Mouse (Mus musculus): ENCODE data around the gene Phox2a. TPM values are rescaled to one million over a fixed set of nuclear protein-coding genes. Genes with fewer than 3 reads are reported as not detected.
A peak's percentile ranks its signal among the peaks of the same experiment; 100 is the strongest.

Gene Phox2a
- polyA plus RNA-seq, 1 experiment from 2014 or later: 0.67 TPM

DNA sequence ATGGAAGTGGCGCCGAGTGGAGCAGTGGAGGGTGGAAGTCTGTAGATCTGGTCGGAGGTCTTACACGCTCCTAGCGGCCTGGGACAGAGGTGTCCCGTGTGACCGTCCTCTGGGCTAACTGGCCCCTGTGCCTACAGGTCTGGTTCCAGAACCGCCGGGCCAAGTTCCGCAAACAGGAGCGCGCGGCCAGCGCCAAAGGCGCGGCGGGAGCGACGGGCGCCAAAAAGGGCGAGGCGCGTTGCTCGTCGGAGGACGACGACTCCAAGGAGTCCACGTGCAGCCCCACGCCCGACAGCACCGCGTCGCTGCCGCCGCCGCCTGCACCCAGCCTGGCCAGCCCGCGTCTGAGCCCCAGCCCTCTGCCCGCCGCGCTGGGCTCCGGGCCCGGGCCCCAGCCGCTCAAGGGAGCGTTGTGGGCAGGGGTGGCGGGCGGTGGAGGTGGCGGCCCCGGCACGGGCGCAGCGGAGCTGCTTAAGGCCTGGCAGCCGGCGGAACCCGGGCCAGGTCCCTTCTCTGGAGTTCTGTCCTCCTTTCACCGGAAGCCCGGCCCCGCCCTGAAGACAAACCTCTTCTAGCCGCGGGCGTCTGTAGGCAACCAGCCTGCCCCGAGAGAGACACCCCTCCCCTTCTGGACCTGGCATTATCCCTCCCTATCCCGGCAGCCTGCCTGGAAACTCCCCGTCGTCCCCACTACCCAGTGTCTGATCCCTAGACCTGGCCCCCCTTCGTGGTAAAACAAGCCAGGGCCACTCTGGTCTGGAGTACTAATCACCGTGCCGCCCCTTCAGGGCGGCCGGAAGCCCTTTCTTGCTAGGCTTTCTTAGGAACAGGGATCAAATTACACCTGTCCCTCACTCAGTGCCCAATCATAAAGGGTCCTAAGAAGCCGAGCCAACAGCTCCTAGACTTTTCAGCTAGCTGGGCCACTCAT, 3.7 kb downstream of the Phox2a start:
- Histone ChIP-seq H3K4me2 (peak overlapping the region; percentile 84), H3K4me3 (ENCODE audit: low read depth, low read length) (peak overlapping the region; percentile 45), H3K9me3 (ENCODE audit: low read depth, low read length) (no peaks in the 10 kb centered on the region), H3K36me3 (ENCODE audit: insufficient read depth) (peaks cover 42% of the 10 kb centered on the region), H3K4me1 (ENCODE audit: insufficient read depth) (no peaks in the 10 kb centered on the region), H3K9ac (peak overlapping the region; percentile 65), H3K27ac (ENCODE audit: low read depth) (peak overlapping the region; percentile 84), H3K27me3 (ENCODE audit: insufficient read depth, low read length) (peaks cover 54% of the 10 kb centered on the region)
- ATAC-seq (ENCODE audit: insufficient read depth) (peak; percentile 84), DNase-seq (peak; percentile 80)
- under 1% methylated on average over 68 of the region's 71 CpGs for WGBS
- no peak for TF ChIP-seq CTCF (IDR thresholded peaks at IDR 0.05; ENCODE audit: low read depth)

DNA sequence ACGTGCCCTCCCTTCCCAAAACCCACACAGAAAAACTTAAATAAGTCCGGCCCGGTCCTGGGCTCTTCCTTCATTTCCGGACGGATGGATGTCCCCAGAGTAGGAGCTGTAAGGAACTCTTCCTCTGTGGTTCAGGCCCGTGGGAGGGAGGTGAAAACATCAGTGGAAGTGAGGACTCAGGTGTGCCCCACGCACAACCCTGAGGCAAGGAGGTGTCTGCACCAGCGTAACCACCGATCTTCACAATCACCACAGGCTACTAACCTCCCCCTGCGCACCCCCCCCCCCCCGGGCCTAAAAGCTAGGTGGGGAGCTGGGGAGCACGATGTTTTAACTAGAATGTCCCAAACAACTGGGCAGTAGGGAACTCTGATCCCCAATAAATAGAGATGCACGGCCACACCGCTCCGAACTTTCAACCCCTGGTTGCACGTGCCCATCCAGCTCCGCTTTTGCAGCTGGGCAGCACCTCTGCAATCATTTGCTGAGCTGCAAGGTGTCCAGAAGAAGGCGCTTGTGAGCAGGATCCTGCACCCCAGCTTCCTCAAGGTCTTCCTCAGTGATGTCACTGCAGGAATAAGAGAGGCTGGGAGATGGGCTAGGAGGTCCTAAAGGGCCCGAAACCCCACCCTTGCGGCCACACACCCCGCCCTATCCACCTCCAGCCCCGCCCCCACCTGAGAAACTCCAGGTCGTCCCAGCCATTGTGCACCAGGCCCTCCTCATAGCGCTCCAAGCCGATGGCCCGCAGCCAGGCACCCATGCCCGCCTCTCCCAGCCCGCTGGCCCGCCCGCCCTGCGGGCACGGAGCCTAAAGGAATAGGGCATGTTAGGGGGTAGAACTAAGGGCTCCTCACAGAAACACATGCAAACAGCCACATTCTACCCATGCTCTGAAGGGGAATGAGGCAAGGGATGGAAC, 5.0 kb downstream of the Phox2a start:
- ATAC-seq (ENCODE audit: insufficient read depth) (peak; percentile 9; the same call in 1 of the 2 replicates), DNase-seq (peak; percentile 58)
- peak overlapping the region; percentile 84; the same call in 1 of the 2 replicates for H3K4me2 ChIP-seq
- WGBS: 36% methylated on average over 32 of the region's 32 CpGs
- H3K4me1 ChIP-seq (ENCODE audit: insufficient read depth): no peaks in the 10 kb centered on the region
- no peak overlapping the region for H3K9ac ChIP-seq
- no peak overlapping the region for H3K4me3 ChIP-seq (ENCODE audit: low read depth, low read length)
- H3K9me3 ChIP-seq (ENCODE audit: low read depth, low read length): no peaks in the 10 kb centered on the region
- TF ChIP-seq CTCF (IDR thresholded peaks at IDR 0.05; ENCODE audit: low read depth): peak; percentile 54
- H3K36me3 ChIP-seq (ENCODE audit: insufficient read depth): peaks cover 54% of the 10 kb centered on the region
- H3K27me3 ChIP-seq (ENCODE audit: insufficient read depth, low read length): peaks cover 41% of the 10 kb centered on the region
- H3K27ac ChIP-seq (ENCODE audit: low read depth): no peak overlapping the region

DNA sequence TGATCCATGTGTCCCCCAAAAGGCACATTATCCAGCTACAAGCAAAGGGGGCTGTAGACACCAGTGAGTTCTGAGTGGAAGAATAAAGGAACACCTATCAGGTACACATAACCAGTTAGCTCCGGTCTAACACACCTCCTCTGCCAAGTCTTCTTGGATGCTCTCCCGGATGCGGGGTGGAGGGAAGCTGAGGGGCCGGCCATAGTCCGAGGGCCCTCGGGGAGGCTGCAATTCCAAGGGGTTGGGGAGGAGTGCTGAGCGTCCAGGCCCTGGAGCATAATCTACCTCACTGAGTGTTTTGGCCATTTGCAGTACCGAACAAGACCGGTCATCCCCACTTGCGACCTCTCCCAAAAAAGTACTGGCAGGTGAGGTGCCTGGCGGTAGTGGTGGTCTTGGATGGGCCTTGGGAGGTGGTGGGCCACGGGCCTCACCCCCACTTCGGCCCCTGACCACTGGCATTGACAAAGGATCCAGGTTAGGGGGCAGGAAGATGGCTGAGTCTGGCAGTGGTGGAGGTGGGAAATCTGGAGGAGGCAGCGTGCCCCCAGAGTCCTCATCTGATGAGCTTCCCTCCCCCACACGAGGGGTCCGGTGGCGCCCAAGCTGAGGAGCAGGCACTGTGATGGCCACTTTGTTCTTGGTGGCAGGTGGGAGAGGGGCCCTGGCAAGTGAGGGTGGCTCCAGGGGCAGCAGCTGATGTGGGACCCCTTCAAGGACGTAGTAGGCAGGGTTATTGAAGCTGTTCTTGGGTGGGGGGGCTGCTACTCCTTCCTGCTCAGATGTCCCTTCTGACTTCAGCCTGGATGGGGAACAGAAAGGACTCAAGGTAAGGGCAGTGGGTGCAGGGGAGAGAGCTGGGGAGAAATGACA, 5.9 kb downstream of the Phox2a start:
- WGBS: 79% methylated on average over 18 of the region's 18 CpGs
- H3K27me3 ChIP-seq (ENCODE audit: insufficient read depth, low read length): peaks cover 32% of the 10 kb centered on the region
- no peak overlapping the region for H3K27ac ChIP-seq (ENCODE audit: low read depth)
- H3K9ac ChIP-seq: no peak overlapping the region
- H3K4me1 ChIP-seq (ENCODE audit: insufficient read depth): no peaks in the 10 kb centered on the region
- no peak for ATAC-seq (ENCODE audit: insufficient read depth)
- TF ChIP-seq CTCF (IDR thresholded peaks at IDR 0.05; ENCODE audit: low read depth): no peak
- H3K4me2 ChIP-seq: no peak overlapping the region
- no peaks in the 10 kb centered on the region for H3K9me3 ChIP-seq (ENCODE audit: low read depth, low read length)
- DNase-seq: no peak
- H3K4me3 ChIP-seq (ENCODE audit: low read depth, low read length): no peak overlapping the region
- peaks cover 63% of the 10 kb centered on the region for H3K36me3 ChIP-seq (ENCODE audit: insufficient read depth)

DNA sequence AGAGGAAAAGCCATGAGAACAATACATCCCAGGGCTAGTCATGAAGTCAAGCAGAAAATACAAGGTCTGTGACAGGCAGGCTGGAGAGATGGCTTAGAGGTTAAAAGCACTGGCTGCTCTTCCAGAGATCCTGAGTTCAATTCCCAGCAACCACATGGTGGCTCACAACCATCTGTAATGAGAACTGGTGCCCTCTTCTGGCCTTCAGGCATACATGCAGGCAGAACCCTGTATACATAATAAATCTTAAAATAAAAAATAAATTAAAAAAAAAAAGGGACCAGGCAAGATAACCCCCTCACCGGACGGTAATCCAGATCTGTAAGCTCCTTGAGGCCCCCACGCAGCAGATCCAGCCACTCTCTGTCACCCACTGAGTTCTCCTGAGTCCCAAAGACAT, 12.3 kb downstream of the Phox2a start:
- Histone ChIP-seq H3K4me1 (ENCODE audit: insufficient read depth) (peaks cover 6% of the 10 kb centered on the region; the same call in 1 of the 2 replicates), H3K9me3 (ENCODE audit: low read depth, low read length) (no peaks in the 10 kb centered on the region), H3K9ac (no peak overlapping the region), H3K36me3 (ENCODE audit: insufficient read depth) (peaks cover 90% of the 10 kb centered on the region), H3K4me3 (ENCODE audit: low read depth, low read length) (no peak overlapping the region), H3K27me3 (ENCODE audit: insufficient read depth, low read length) (no peaks in the 10 kb centered on the region), H3K27ac (ENCODE audit: low read depth) (no peak overlapping the region), H3K4me2 (no peak overlapping the region)
- ATAC-seq (ENCODE audit: insufficient read depth): no peak
- WGBS: 89% methylated on average over 3 of the region's 3 CpGs
- peak; percentile 41 for TF ChIP-seq CTCF (IDR thresholded peaks at IDR 0.05; ENCODE audit: low read depth)
- DNase-seq: no peak

DNA sequence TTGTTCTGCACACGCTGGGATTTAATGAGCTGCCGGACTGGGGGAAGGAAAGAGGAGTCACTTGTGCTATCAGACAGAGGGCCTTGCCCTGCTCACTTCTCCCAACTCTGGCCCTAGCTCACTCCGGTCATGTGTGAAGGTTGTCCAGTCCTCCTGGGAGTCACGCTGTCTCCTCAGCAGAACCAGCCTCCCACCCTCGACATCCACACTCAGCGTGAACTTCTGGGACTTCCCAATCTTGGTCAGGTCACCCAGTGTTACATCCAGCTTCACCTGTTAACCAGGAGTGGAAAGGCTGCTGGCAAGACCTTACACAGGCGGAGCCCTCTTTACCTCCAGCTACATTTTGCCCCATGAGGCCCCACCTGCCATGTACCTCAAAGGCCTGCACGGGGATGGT, 13.3 kb downstream of the Phox2a start:
- no peak for DNase-seq
- 96% methylated on average over 8 of the region's 8 CpGs for WGBS
- Histone ChIP-seq H3K27ac (ENCODE audit: low read depth) (no peak overlapping the region), H3K27me3 (ENCODE audit: insufficient read depth, low read length) (no peaks in the 10 kb centered on the region), H3K9me3 (ENCODE audit: low read depth, low read length) (no peaks in the 10 kb centered on the region), H3K9ac (no peak overlapping the region), H3K36me3 (ENCODE audit: insufficient read depth) (peaks cover 80% of the 10 kb centered on the region), H3K4me2 (no peak overlapping the region), H3K4me3 (ENCODE audit: low read depth, low read length) (no peak overlapping the region), H3K4me1 (ENCODE audit: insufficient read depth) (peaks cover 10% of the 10 kb centered on the region; the same call in 1 of the 2 replicates)
- ATAC-seq (ENCODE audit: insufficient read depth): no peak
- no peak for TF ChIP-seq CTCF (IDR thresholded peaks at IDR 0.05; ENCODE audit: low read depth)

DNA sequence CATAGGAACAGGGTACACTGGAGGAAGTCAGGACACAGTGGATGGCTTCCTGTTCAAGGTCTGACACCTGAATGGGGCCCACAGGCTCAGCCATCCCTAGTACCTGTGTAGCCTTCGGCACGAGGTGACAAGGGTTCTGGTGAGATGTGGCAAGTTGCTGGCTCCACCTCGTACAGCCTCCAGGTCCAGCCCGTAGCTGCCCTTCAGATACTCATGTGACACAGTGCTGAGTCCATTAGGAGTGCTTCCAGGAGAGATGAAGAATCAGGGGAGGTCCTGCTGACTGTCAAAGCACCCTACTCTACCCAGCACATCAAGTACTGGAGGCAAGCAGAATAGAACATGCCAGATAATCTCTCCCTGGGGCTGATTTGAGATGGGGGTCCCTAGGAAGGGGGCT, 14.3 kb downstream of the Phox2a start:
- Histone ChIP-seq H3K36me3 (ENCODE audit: insufficient read depth) (peaks cover 70% of the 10 kb centered on the region), H3K27ac (ENCODE audit: low read depth) (no peak overlapping the region), H3K4me3 (ENCODE audit: low read depth, low read length) (no peak overlapping the region), H3K9me3 (ENCODE audit: low read depth, low read length) (no peaks in the 10 kb centered on the region), H3K4me1 (ENCODE audit: insufficient read depth) (peaks cover 10% of the 10 kb centered on the region; the same call in 1 of the 2 replicates), H3K4me2 (no peak overlapping the region), H3K27me3 (ENCODE audit: insufficient read depth, low read length) (no peaks in the 10 kb centered on the region), H3K9ac (no peak overlapping the region)
- TF ChIP-seq CTCF (IDR thresholded peaks at IDR 0.05; ENCODE audit: low read depth): no peak
- 93% methylated on average over 4 of the region's 4 CpGs for WGBS
- no peak for DNase-seq
- ATAC-seq (ENCODE audit: insufficient read depth): no peak
